Mouse (Mus musculus) MEL (cell line): Measurements from ENCODE around the gene Srsf3. TPM values are rescaled to one million over a fixed set of nuclear protein-coding genes. Genes with fewer than 3 reads are reported as not detected.
A peak's percentile ranks its signal among the peaks of the same experiment; 100 is the strongest.

Source experiments
- DNase-seq: peaks from one replicate; pipeline ENCODE4 v3.0.0; 2011; ENCODE audit warnings: low read depth, low spot score
- H3K27ac ChIP-seq: 2 replicates; pipeline ENCODE4 v1.5.1; 2012; ENCODE audit warnings: low read depth, mild to moderate bottlenecking, control low read depth, low read length, moderate library complexity; ENCODE audit not compliant: control insufficient read depth
- H3K27me3 ChIP-seq, 2 experiments: fragments of 150-350 bp in 1 of 2; sonication (generic) in 1 of 2; 2 replicates each; pipeline ENCODE4 v1.6.1; 2012; ENCODE audit warnings: low read length in 2 of 2, mild to moderate bottlenecking in 2 of 2, improper control_type of control experiment in 1 of 2, moderate library complexity in 1 of 2; ENCODE audit not compliant: insufficient read depth in 2 of 2, control insufficient read depth in 1 of 2
- H3K36me3 ChIP-seq, 2 experiments: 2 replicates each; pipeline ENCODE4 v1.6.1; 2012 to 2014; ENCODE audit warnings: low read length in 2 of 2, improper control_type of control experiment in 1 of 2, inconsistent platforms in 1 of 2, mild to moderate bottlenecking in 1 of 2; ENCODE audit not compliant: insufficient read depth in 2 of 2, control insufficient read depth in 1 of 2
- H3K4me1 ChIP-seq, 2 experiments: fragments of 150-350 bp in 1 of 2; sonication (generic) in 1 of 2; 2 replicates each; pipeline ENCODE4 v1.6.1; 2012; ENCODE audit warnings: low read length in 2 of 2, improper control_type of control experiment in 1 of 2, mild to moderate bottlenecking in 1 of 2; ENCODE audit not compliant: insufficient read depth in 2 of 2, control insufficient read depth in 1 of 2
- H3K4me3 ChIP-seq, 2 experiments: fragments of 150-350 bp in 1 of 2; sonication (generic) in 1 of 2; 2 replicates each; pipeline ENCODE4 v1.5.1; 2012; ENCODE audit warnings: low read depth in 2 of 2, low read length in 2 of 2, mild to moderate bottlenecking in 2 of 2, moderate library complexity in 2 of 2, control low read depth in 1 of 2, improper control_type of control experiment in 1 of 2; ENCODE audit not compliant: control insufficient read depth in 1 of 2, insufficient read depth in 1 of 2
- H3K79me2 ChIP-seq: 2 replicates; pipeline ENCODE4 v1.6.1; 2012; ENCODE audit warnings: mild to moderate bottlenecking, low read length, moderate library complexity; ENCODE audit not compliant: control insufficient read depth, poor library complexity, insufficient read depth
- H3K9ac ChIP-seq: 2 replicates; pipeline ENCODE4 v1.6.1; 2012; ENCODE audit warnings: low read depth, mild to moderate bottlenecking, control low read depth, low read length, moderate library complexity; ENCODE audit not compliant: control insufficient read depth, poor library complexity, severe bottlenecking
- H3K9me3 ChIP-seq: fragments of 150-350 bp; sonication (generic); replicated peaks from 2 replicates; pipeline ENCODE4 v1.6.1; 2012; ENCODE audit warnings: mild to moderate bottlenecking, low read length, improper control_type of control experiment, moderate library complexity; ENCODE audit not compliant: insufficient read depth
- BHLHE40 ChIP-seq: IDR thresholded peaks from 2 replicates; pipeline ENCODE4 v1.6.1; 2012; ENCODE audit warnings: low read depth, mild to moderate bottlenecking, inconsistent platforms, low read length, improper control_type of control experiment, borderline replicate concordance
- CHD1 ChIP-seq: IDR thresholded peaks from 2 replicates; pipeline ENCODE4 v1.6.1; 2012; ENCODE audit warnings: low read depth, mild to moderate bottlenecking, inconsistent platforms, low read length, improper control_type of control experiment
- CTCF ChIP-seq, 3 experiments: IDR thresholded peaks in 2 of 3; conservative IDR thresholded peaks in 1 of 3; 2 replicates each; pipeline ENCODE4 v1.5.1; 2011 to 2012; ENCODE audit warnings: low read length in 3 of 3, low read depth in 2 of 3, mild to moderate bottlenecking in 2 of 3, improper control_type of control experiment in 1 of 3, inconsistent platforms in 1 of 3, mixed read lengths in 1 of 3, moderate library complexity in 1 of 3; ENCODE audit not compliant: control insufficient read depth in 1 of 3, insufficient read depth in 1 of 3, poor library complexity in 1 of 3, severe bottlenecking in 1 of 3
- E2F4 ChIP-seq: IDR thresholded peaks from 2 replicates; pipeline ENCODE4 v1.6.1; 2011; ENCODE audit warnings: low read depth, low read length, improper control_type of control experiment, borderline replicate concordance
- ELF1 ChIP-seq: IDR thresholded peaks from 2 replicates; pipeline ENCODE4 v1.6.1; 2014; ENCODE audit warnings: low read depth, mild to moderate bottlenecking, inconsistent platforms, low read length, improper control_type of control experiment, moderate library complexity
- EP300 ChIP-seq, 2 experiments: IDR thresholded peaks; 2 replicates each; pipeline ENCODE4 v1.6.1; 2011; ENCODE audit warnings: improper control_type of control experiment in 2 of 2, low read length in 2 of 2, low read depth in 1 of 2, mild to moderate bottlenecking in 1 of 2
- ETS1 ChIP-seq: IDR thresholded peaks from 2 replicates; pipeline ENCODE4 v1.6.1; 2012; ENCODE audit warnings: low read depth, mild to moderate bottlenecking, inconsistent platforms, low read length, improper control_type of control experiment, moderate library complexity
- GABPA ChIP-seq: IDR thresholded peaks from 2 replicates; pipeline ENCODE4 v1.6.1; 2012; ENCODE audit warnings: low read depth, mild to moderate bottlenecking, inconsistent platforms, low read length, improper control_type of control experiment, moderate library complexity
- GATA1 ChIP-seq: IDR thresholded peaks from 2 replicates; pipeline ENCODE4 v1.6.1; 2011; ENCODE audit warnings: low read depth, low read length, improper control_type of control experiment
- HCFC1 ChIP-seq: IDR thresholded peaks from 2 replicates; pipeline ENCODE4 v1.6.1; 2012; ENCODE audit warnings: low read depth, mild to moderate bottlenecking, inconsistent platforms, low read length, improper control_type of control experiment, moderate library complexity
- JUND ChIP-seq: IDR thresholded peaks from 2 replicates; pipeline ENCODE4 v1.6.1; 2011; ENCODE audit warnings: low read depth, mild to moderate bottlenecking, improper control_type of control experiment, low read length
- KAT2A ChIP-seq: conservative IDR thresholded peaks from 2 replicates; pipeline ENCODE4 v1.6.1; 2012; ENCODE audit warnings: low read depth, low read length, improper control_type of control experiment, inconsistent platforms
- MAZ ChIP-seq: IDR thresholded peaks from 2 replicates; pipeline ENCODE4 v1.6.1; 2012; ENCODE audit warnings: low read depth, mild to moderate bottlenecking, inconsistent platforms, low read length, improper control_type of control experiment
- MEF2A ChIP-seq: IDR thresholded peaks from 2 replicates; pipeline ENCODE4 v1.6.1; 2014; ENCODE audit warnings: low read depth, mild to moderate bottlenecking, inconsistent platforms, low read length, improper control_type of control experiment; ENCODE audit not compliant: poor library complexity, insufficient replicate concordance, severe bottlenecking; ENCODE audit errors: extremely low read depth
- NELFE ChIP-seq: IDR thresholded peaks from 2 replicates; pipeline ENCODE4 v1.6.1; 2011; ENCODE audit warnings: low read depth, low read length, improper control_type of control experiment
- NRF1 ChIP-seq: IDR thresholded peaks from 2 replicates; pipeline ENCODE4 v1.6.1; 2014; ENCODE audit warnings: low read depth, mild to moderate bottlenecking, inconsistent platforms, low read length, improper control_type of control experiment, moderate library complexity; ENCODE audit not compliant: poor library complexity, insufficient read depth, severe bottlenecking
- POLR2A ChIP-seq, 2 experiments: IDR thresholded peaks; 2 replicates each; pipeline ENCODE4 v1.6.1; 2011 to 2012; ENCODE audit warnings: low read length in 2 of 2, mild to moderate bottlenecking in 2 of 2, control low read depth in 1 of 2, improper control_type of control experiment in 1 of 2, low read depth in 1 of 2, moderate library complexity in 1 of 2; ENCODE audit not compliant: control insufficient read depth in 1 of 2, insufficient read depth in 1 of 2, poor library complexity in 1 of 2
- RAD21 ChIP-seq: IDR thresholded peaks from 2 replicates; pipeline ENCODE4 v1.6.1; 2011; ENCODE audit warnings: mild to moderate bottlenecking, low read depth, low read length, improper control_type of control experiment
- RCOR1 ChIP-seq: IDR thresholded peaks from 2 replicates; pipeline ENCODE4 v1.6.1; 2012; ENCODE audit warnings: low read depth, mild to moderate bottlenecking, inconsistent platforms, low read length, improper control_type of control experiment
- SIN3A ChIP-seq: IDR thresholded peaks from 2 replicates; pipeline ENCODE4 v1.6.1; 2012; ENCODE audit warnings: low read length, improper control_type of control experiment, inconsistent platforms
- SMC3 ChIP-seq: IDR thresholded peaks from 2 replicates; pipeline ENCODE4 v1.6.1; 2011; ENCODE audit warnings: low read depth, low read length, improper control_type of control experiment
- TAL1 ChIP-seq: IDR thresholded peaks from 2 replicates; pipeline ENCODE4 v1.6.1; 2012; ENCODE audit warnings: mild to moderate bottlenecking, inconsistent platforms, low read length, moderate library complexity, mixed read lengths
- TBP ChIP-seq: IDR thresholded peaks from 2 replicates; pipeline ENCODE4 v1.8.0; 2011; ENCODE audit warnings: low read depth, low read length, improper control_type of control experiment
- TCF12 ChIP-seq: IDR thresholded peaks from 2 replicates; pipeline ENCODE4 v1.6.1; 2014; ENCODE audit warnings: low read depth, mild to moderate bottlenecking, inconsistent platforms, low read length, improper control_type of control experiment, moderate library complexity
- USF1 ChIP-seq: IDR thresholded peaks from 2 replicates; pipeline ENCODE4 v1.6.1; 2014; ENCODE audit warnings: low read depth, mild to moderate bottlenecking, inconsistent platforms, low read length, improper control_type of control experiment, moderate library complexity
- USF2 ChIP-seq, 2 experiments: IDR thresholded peaks; 2 replicates each; pipeline ENCODE4 v1.6.1; 2011 to 2012; ENCODE audit warnings: improper control_type of control experiment in 2 of 2, low read length in 2 of 2, borderline replicate concordance in 1 of 2, inconsistent platforms in 1 of 2, low read depth in 1 of 2, mild to moderate bottlenecking in 1 of 2; ENCODE audit not compliant: insufficient read depth in 1 of 2
- ZKSCAN1 ChIP-seq: IDR thresholded peaks from 2 replicates; pipeline ENCODE4 v1.6.1; 2012; ENCODE audit warnings: low read depth, mild to moderate bottlenecking, inconsistent platforms, low read length, improper control_type of control experiment, moderate library complexity
- ZNF384 ChIP-seq: IDR thresholded peaks from 2 replicates; pipeline ENCODE4 v1.6.1; 2012; ENCODE audit warnings: low read depth, mild to moderate bottlenecking, inconsistent platforms, low read length, improper control_type of control experiment
- polyA plus RNA-seq, 2 experiments: library from polyadenylated mRNA; stranded (reverse) in 1 of 2; unstranded in 1 of 2; fragments of >175 nt in 1 of 2; fragments of >200 nt in 1 of 2; gene quantifications; 2 replicates each; pipeline versions ENCODE4 v1.2.1 to v1.2.4; 2012; ENCODE audit warnings: low replicate concordance in 2 of 2, low read depth in 1 of 2; ENCODE audit not compliant: insufficient read length in 2 of 2, insufficient read depth in 1 of 2, missing spikeins in 1 of 2
- total RNA-seq: library from RNA; depleted of rRNA; stranded (reverse); fragments of 300-350 nt; gene quantifications from 2 replicates; pipeline ENCODE4 v1.2.3, GENCODE M21; 2012

Srsf3 gene
- total and polyA plus RNA-seq, 3 experiments, result 326 to 556 (median 367) TPM

- TF ChIP-seq TCF12 (peak; percentile 23; the same call in 1 of the 2 replicates), POLR2A (IDR thresholded peaks at IDR 0.05; ENCODE audit: control insufficient read depth in 1 of 2, insufficient read depth in 1 of 2, low read depth in 1 of 2, low read length in 2 of 2, poor library complexity in 1 of 2) (peak; percentile 15 to 61; a peak in 3 of 4 replicates), KAT2A (peak; percentile 44; the same call in 1 of the 2 replicates), SMC3 (no peak), MAZ (peak; percentile 54; the same call in 1 of the 2 replicates)
Measured at GRCm38 (mm10) chr17:29078519-29079383, 46.3 kb downstream of the Srsf3 start (continued).

GRCm38 (mm10) chr17:29080758-29081617 lies 48.6 kb downstream of the Srsf3 start:
- H3K27ac ChIP-seq, result peak overlapping the region; percentile 99
- H3K9ac ChIP-seq, result peak overlapping the region; percentile 97
- peak overlapping the region; percentile 66 to 87 for H3K4me3 ChIP-seq
- peaks cover 12 to 20% of the 10 kb centered on the region in 2 experiments for H3K4me1 ChIP-seq
- H3K36me3 ChIP-seq, result peaks cover 0 to 15% of the 10 kb centered on the region in 2 experiments; a peak in 2 of 4 replicates
- no peaks in the 10 kb centered on the region for H3K9me3 ChIP-seq
- no peaks in the 10 kb centered on the region for H3K27me3 ChIP-seq
- peaks cover 5% of the 10 kb centered on the region; the same call in 1 of the 2 replicates for H3K79me2 ChIP-seq
- peak; percentile 91 for DNase-seq
- no peak for TF ChIP-seq RAD21
- 0 out of 4 replicates have a peak, but pooled peaks of 1 of the 2 experiments have one; percentile 7 for TF ChIP-seq EP300 (IDR thresholded peaks at IDR 0.05; ENCODE audit: low read depth in 1 of 2, low read length in 2 of 2)
- TF ChIP-seq USF2 (IDR thresholded peaks at IDR 0.05; ENCODE audit: borderline replicate concordance in 1 of 2, insufficient read depth in 1 of 2, low read depth in 1 of 2, low read length in 2 of 2), result no peak
- no peak for TF ChIP-seq E2F4
- no peak for TF ChIP-seq SMC3
- TF ChIP-seq ELF1, result no peak
- no peak for TF ChIP-seq MEF2A
- TF ChIP-seq TAL1, result 0 out of 2 replicates have a peak, but pooled peaks have one; percentile 5
- peak; percentile 4; the same call in 1 of the 2 replicates for TF ChIP-seq TCF12
- TF ChIP-seq JUND, result no peak
- TF ChIP-seq ZNF384, result no peak
- TF ChIP-seq NELFE, result peak; percentile 53
- TF ChIP-seq GABPA, result no peak
- peak; percentile 35 to 64; a peak in 2 of 4 replicates for TF ChIP-seq POLR2A (IDR thresholded peaks at IDR 0.05; ENCODE audit: control insufficient read depth in 1 of 2, insufficient read depth in 1 of 2, low read depth in 1 of 2, low read length in 2 of 2, poor library complexity in 1 of 2)
- no peak for TF ChIP-seq HCFC1
- peak; percentile 65 for TF ChIP-seq GATA1
- TF ChIP-seq BHLHE40, result peak; percentile 24; the same call in 1 of the 2 replicates
- no peak for TF ChIP-seq USF1
- no peak for TF ChIP-seq CHD1
- TF ChIP-seq KAT2A, result no peak
- TF ChIP-seq NRF1, result peak; percentile 26; the same call in 1 of the 2 replicates
- TF ChIP-seq RCOR1, result no peak
- TF ChIP-seq TBP, result peak; percentile 34; the same call in 1 of the 2 replicates
- TF ChIP-seq CTCF (IDR thresholded peaks at IDR 0.05 in 2 of 3, conservative IDR thresholded peaks at IDR 0.05 in 1 of 3; ENCODE audit: control insufficient read depth in 1 of 3, insufficient read depth in 1 of 3, low read depth in 2 of 3, low read length in 3 of 3, poor library complexity in 1 of 3, severe bottlenecking in 1 of 3), result no peak
- no peak for TF ChIP-seq ZKSCAN1
- TF ChIP-seq ETS1, result peak; percentile 55; the same call in 1 of the 2 replicates
- no peak; the same call in 1 of the 2 replicates for TF ChIP-seq SIN3A
